Mouse (Mus musculus) heart, embryonic 10.5 days (tissue): ENCODE measurements around the gene Vamp1. TPM values are rescaled to one million over a fixed set of nuclear protein-coding genes. Genes with fewer than 3 reads are reported as not detected.

Source experiments
- DNase-seq: peaks from one replicate; pipeline ENCODE4 v3.0.0-alpha.2; 2017; ENCODE audit warnings: low spot score
- H3K27ac ChIP-seq: fragments of 300-500 bp; sonication (generic); 2 replicates; pipeline ENCODE4 v1.5.1; 2016; ENCODE audit warnings: mild to moderate bottlenecking
- H3K27me3 ChIP-seq: fragments of 300-500 bp; sonication (generic); 2 replicates; pipeline ENCODE4 v1.6.1; 2016; ENCODE audit warnings: mild to moderate bottlenecking; ENCODE audit not compliant: poor library complexity, insufficient read depth, severe bottlenecking
- H3K36me3 ChIP-seq: fragments of 300-500 bp; sonication (generic); 2 replicates; pipeline ENCODE4 v1.6.1; 2016; ENCODE audit warnings: mild to moderate bottlenecking, moderate library complexity
- H3K4me1 ChIP-seq: fragments of 300-500 bp; sonication (generic); 2 replicates; pipeline ENCODE4 v1.6.1; 2016; ENCODE audit warnings: mild to moderate bottlenecking
- H3K4me3 ChIP-seq: fragments of 300-500 bp; sonication (generic); 2 replicates; pipeline ENCODE4 v1.5.1; 2016; ENCODE audit warnings: mild to moderate bottlenecking, moderate library complexity
- H3K9me3 ChIP-seq: fragments of 300-500 bp; sonication (generic); 2 replicates; pipeline ENCODE4 v1.6.1; 2016; ENCODE audit warnings: mild to moderate bottlenecking, moderate library complexity
- WGBS: fragments of 180-500 bp; shearing (Covaris S2); methylation state at CpG from one replicate; pipeline ENCODE4 v1.1.7; 2016; 5-methylcytosine and 5-hydroxymethylcytosine counted together
- microRNA-seq: library from miRNA; unstranded; fragments of <30 nt; microRNA quantifications from one replicate; pipeline ENCODE4, GENCODE M21; 2017
- polyA plus RNA-seq: library from polyadenylated mRNA; unstranded; fragments of >200 nt; fragmentation: Nextera tagmentation; extraction: Ambion mirVana; gene quantifications from 2 replicates; pipeline ENCODE4 v1.2.1, GENCODE M21; 2016

Gene Vamp1
- polyA plus RNA-seq, 1 experiment from 2014 or later, result 3.4 TPM

DNA sequence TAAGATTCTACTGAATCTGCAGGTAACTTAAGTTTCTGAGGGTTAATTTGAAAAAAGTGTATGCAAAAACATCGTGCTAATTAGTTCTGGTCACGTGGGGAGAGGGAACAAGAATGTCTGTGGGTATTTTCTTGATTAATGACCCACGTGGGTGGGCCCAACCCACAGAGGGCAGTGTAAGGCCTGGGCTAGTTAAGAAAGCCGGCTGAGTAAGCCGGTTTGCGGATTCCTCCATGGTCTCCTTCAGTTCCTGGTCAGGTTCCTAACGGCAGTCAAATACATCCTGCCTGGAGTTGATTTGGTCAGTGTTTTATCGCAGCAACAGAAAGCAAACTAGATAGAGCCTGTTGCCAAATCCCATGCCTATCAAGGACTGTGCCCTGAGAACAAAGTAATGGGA is 68.9 kb downstream of the Vamp1 start:
- Histone ChIP-seq H3K9me3 (no peaks in the 10 kb centered on the region), H3K4me3 (no peak overlapping the region), H3K27ac (no peak overlapping the region), H3K27me3 (0 out of 2 replicates have a peak, but pooled peaks cover 3% of the 10 kb centered on the region), H3K4me1 (no peaks in the 10 kb centered on the region), H3K36me3 (no peaks in the 10 kb centered on the region)
- DNase-seq, result no peak
- 52% methylated on average over 8 of the region's 8 CpGs for WGBS

GRCm38 (mm10) chr6:125284751-125285150 is 69.4 kb downstream of the Vamp1 start:
- Histone ChIP-seq H3K4me1 (no peaks in the 10 kb centered on the region), H3K36me3 (no peaks in the 10 kb centered on the region), H3K9me3 (no peaks in the 10 kb centered on the region), H3K4me3 (no peak overlapping the region), H3K27ac (no peak overlapping the region), H3K27me3 (0 out of 2 replicates have a peak, but pooled peaks cover 4% of the 10 kb centered on the region)
- DNase-seq, result no peak
- 88% methylated on average over 7 of the region's 7 CpGs for WGBS

GRCm38 (mm10) chr6:125285890-125286289 is 70.5 kb downstream of the Vamp1 start, which contains the start of gene Tuba3a:
TSS of gene Tuba3a (minus strand) at chr6:125286042.
- WGBS, result 90% methylated on average over 22 of the region's 22 CpGs
- Histone ChIP-seq H3K27ac (no peak within 1 kb of the TSS), H3K4me1 (no peaks in the 10 kb centered on the region), H3K36me3 (no peaks in the 10 kb centered on the region), H3K4me3 (no peak within 1 kb of the TSS), H3K27me3 (0 out of 2 replicates have a peak, but pooled peaks cover 4% of the 10 kb centered on the region), H3K9me3 (no peaks in the 10 kb centered on the region)
- no peak for DNase-seq

GRCm38 (mm10) chr6:125286944-125287343 is 71.6 kb downstream of the Vamp1 start:
- no peaks in the 10 kb centered on the region for H3K36me3 ChIP-seq
- 0 out of 2 replicates have a peak, but pooled peaks cover 4% of the 10 kb centered on the region for H3K27me3 ChIP-seq
- no peak overlapping the region for H3K4me3 ChIP-seq
- 86% methylated on average over 4 of the region's 4 CpGs for WGBS
- H3K9me3 ChIP-seq, result no peaks in the 10 kb centered on the region
- H3K4me1 ChIP-seq, result no peaks in the 10 kb centered on the region
- no peak overlapping the region for H3K27ac ChIP-seq
- DNase-seq, result no peak

GRCm38 (mm10) chr6:125288730-125289129 is 73.4 kb downstream of the Vamp1 start:
- Histone ChIP-seq H3K27ac (no peak overlapping the region), H3K4me1 (no peaks in the 10 kb centered on the region), H3K27me3 (0 out of 2 replicates have a peak, but pooled peaks cover 4% of the 10 kb centered on the region), H3K4me3 (no peak overlapping the region), H3K36me3 (no peaks in the 10 kb centered on the region), H3K9me3 (no peaks in the 10 kb centered on the region)
- 69% methylated on average over 5 of the region's 5 CpGs for WGBS
- DNase-seq, result no peak

GRCm38 (mm10) chr6:125291329-125291728 is 76.0 kb downstream of the Vamp1 start:
- no peak overlapping the region for H3K27ac ChIP-seq
- H3K4me1 ChIP-seq, result no peaks in the 10 kb centered on the region
- no peak overlapping the region for H3K4me3 ChIP-seq
- no peaks in the 10 kb centered on the region for H3K9me3 ChIP-seq
- 0 out of 2 replicates have a peak, but pooled peaks cover 9% of the 10 kb centered on the region for H3K27me3 ChIP-seq
- no peaks in the 10 kb centered on the region for H3K36me3 ChIP-seq
- no peak for DNase-seq
- 63% methylated on average over 4 of the region's 4 CpGs for WGBS

DNA sequence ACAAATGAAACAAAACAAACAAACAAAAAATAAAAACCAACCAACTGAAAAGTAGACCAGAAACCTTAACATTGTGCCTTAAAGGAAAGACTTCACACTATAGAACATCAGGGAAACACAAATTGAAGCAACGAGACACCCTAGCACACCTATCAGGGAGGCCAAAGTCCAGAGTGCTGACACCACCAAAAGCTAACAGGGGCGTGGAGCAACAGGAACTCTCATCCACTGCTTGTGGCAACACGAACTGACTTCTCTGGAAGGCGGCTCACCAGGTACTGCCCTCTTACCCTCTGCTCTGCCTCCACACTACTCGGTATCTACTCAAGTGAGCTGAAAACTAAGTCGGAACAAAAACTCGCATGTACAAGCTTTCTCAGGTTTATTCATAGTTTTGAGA is 76.9 kb downstream of the Vamp1 start:
- H3K4me1 ChIP-seq, result no peaks in the 10 kb centered on the region
- no peak for DNase-seq
- H3K27me3 ChIP-seq, result 0 out of 2 replicates have a peak, but pooled peaks cover 9% of the 10 kb centered on the region
- WGBS, result 89% methylated on average over 7 of the region's 7 CpGs
- no peaks in the 10 kb centered on the region for H3K36me3 ChIP-seq
- no peak overlapping the region for H3K4me3 ChIP-seq
- no peaks in the 10 kb centered on the region for H3K9me3 ChIP-seq
- H3K27ac ChIP-seq, result no peak overlapping the region

- H3K36me3 ChIP-seq, result no peaks in the 10 kb centered on the region
- DNase-seq, result no peak
- H3K9me3 ChIP-seq, result no peaks in the 10 kb centered on the region
- H3K4me1 ChIP-seq, result no peaks in the 10 kb centered on the region
- WGBS, result 87% methylated on average over 4 of the region's 4 CpGs
- 0 out of 2 replicates have a peak, but pooled peaks cover 8% of the 10 kb centered on the region for H3K27me3 ChIP-seq
- no peak overlapping the region for H3K4me3 ChIP-seq
- no peak overlapping the region for H3K27ac ChIP-seq
Observed at GRCm38 (mm10) chr6:125294049-125294448, 78.7 kb downstream of the Vamp1 start.

Small RNAs within 50 kb of the gene (microRNA-seq; reads per million reads assigned to microRNA genes)
- gene Mir3098 (0.76 reads per million), gene Mir8113 (not detected)

Other genes with a start within 250 kb of the Vamp1 start
- 0.14 TPM in 1 of 2 replicates, not detected in the other for gene Pianp, start 218.9 kb upstream of the Vamp1 start, polyA plus RNA-seq
- gene Zfp384, start 206.4 kb upstream of the Vamp1 start, polyA plus RNA-seq, result 7.9 and 14.2 TPM in 2 replicates
- gene Ing4, start 175.8 kb upstream of the Vamp1 start, polyA plus RNA-seq, result 74.4 and 84.5 TPM in 2 replicates
- 4.8 and 8.0 TPM in 2 replicates for gene Acrbp, start 165.9 kb upstream of the Vamp1 start, polyA plus RNA-seq
- gene Lpar5, start 147.6 kb upstream of the Vamp1 start, polyA plus RNA-seq, result 0.37 and 0.38 TPM in 2 replicates
- gene Chd4, start 119.6 kb upstream of the Vamp1 start, polyA plus RNA-seq, result 75.0 and 88.6 TPM in 2 replicates
- gene Nop2, start 83.6 kb upstream of the Vamp1 start, polyA plus RNA-seq, result 73.2 and 92.7 TPM in 2 replicates
- gene Iffo1, start 70.3 kb upstream of the Vamp1 start, polyA plus RNA-seq, result 11.7 and 11.9 TPM in 2 replicates
- 3,676 and 4,272 TPM in 2 replicates for gene Gapdh, start 49.1 kb upstream of the Vamp1 start, polyA plus RNA-seq
- gene Ncapd2, start 23.9 kb upstream of the Vamp1 start, polyA plus RNA-seq, result 128 and 140 TPM in 2 replicates
- 246 and 251 TPM in 2 replicates for gene Mrpl51, start 23.8 kb upstream of the Vamp1 start, polyA plus RNA-seq
- 2.7 and 3.1 TPM in 2 replicates for gene Tapbpl, start 16.3 kb downstream of the Vamp1 start, polyA plus RNA-seq
- 1.3 and 2.1 TPM in 2 replicates for gene Cd27, start 21.5 kb downstream of the Vamp1 start, polyA plus RNA-seq
- 0.09 TPM in 1 of 2 replicates, not detected in the other for gene Tuba3a, start 70.5 kb downstream of the Vamp1 start, polyA plus RNA-seq
- 37.8 and 40.4 TPM in 2 replicates for gene Ltbr, start 98.3 kb downstream of the Vamp1 start, polyA plus RNA-seq
- 0.65 and 0.98 TPM in 2 replicates for gene Scnn1a, start 105.1 kb downstream of the Vamp1 start, polyA plus RNA-seq
- 33.6 and 35.3 TPM in 2 replicates for gene Tnfrsf1a, start 133.8 kb downstream of the Vamp1 start, polyA plus RNA-seq
- 0.20 TPM in 1 of 2 replicates, not detected in the other for gene Plekhg6, start 165.2 kb downstream of the Vamp1 start, polyA plus RNA-seq